In the genomic region with DNA sequence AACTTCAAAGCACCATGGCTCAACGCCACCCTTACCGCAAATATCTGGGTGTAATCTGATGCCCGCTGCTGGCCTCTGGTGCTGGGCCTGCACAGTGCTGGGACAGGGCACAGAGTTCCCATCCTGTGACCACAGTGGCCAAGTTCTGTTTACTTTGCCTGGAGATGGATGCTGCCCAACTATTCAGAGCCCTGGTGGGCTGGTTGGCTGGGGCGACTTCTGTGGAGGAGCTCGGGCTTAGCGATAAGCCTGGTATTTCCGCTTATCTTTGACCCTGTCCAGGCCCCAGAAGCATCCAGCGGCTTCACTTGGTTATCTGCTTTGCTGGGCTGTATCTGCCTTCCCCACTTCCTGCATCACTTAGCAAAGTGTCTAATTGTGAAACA, we compare ENCODE assay signal across 9 mouse cellular contexts. TPM values are rescaled to one million over a fixed set of nuclear protein-coding genes. Genes with fewer than 3 reads are reported as not detected.
DNase-seq lines count a peak whose midpoint lies in the region; ATAC-seq and TF ChIP-seq lines count a peak whose summit lies in the region.
"Had no signal": no experiment of that assay in that cellular context is flagged by ENCODE, and none has a peak within 500 bp of the region (broad histone marks: within the 10 kb centered on the region; RNA-seq: fewer than 3 reads in every experiment).

No protein-coding gene starts in this region.

- no peaks in the 10 kb centered on the region for H3K36me3 ChIP-seq in kidney, adult 2 months (ENCODE audit: control insufficient read depth, insufficient read depth, low read length)
- H3K36me3 ChIP-seq in lung, embryonic 15.5 days: no peaks in the 10 kb centered on the region
- H3K36me3 ChIP-seq: neural tube, embryonic 12.5 days had no signal

- TF ChIP-seq CTCF in kidney, adult 2 months (conservative IDR thresholded peaks at IDR 0.05; ENCODE audit: insufficient read depth, insufficient read length, low read depth, low read length): no peak

- H3K4me1 ChIP-seq in kidney, adult 2 months (ENCODE audit: control insufficient read depth, insufficient read depth, low read length): peaks cover 5% of the 10 kb centered on the region
- H3K4me1 ChIP-seq in lung, embryonic 15.5 days: peaks cover 24% of the 10 kb centered on the region
- H3K4me1 ChIP-seq: neural tube, embryonic 12.5 days had no signal

- no peak for TF ChIP-seq POLR2A in kidney, adult 2 months (IDR thresholded peaks at IDR 0.05; ENCODE audit: low read depth, low read length)

- no peak overlapping the region for H3K4me3 ChIP-seq in kidney, adult 2 months (ENCODE audit: insufficient read depth, low read depth, low read length)
- H3K4me3 ChIP-seq in lung, embryonic 15.5 days: no peak overlapping the region
- H3K4me3 ChIP-seq: neural tube, embryonic 12.5 days had no signal

- H3K4me2 ChIP-seq in lung, embryonic 15.5 days: no peak overlapping the region
- H3K4me2 ChIP-seq: neural tube, embryonic 12.5 days had no signal

- H3K9me3 ChIP-seq in lung, embryonic 15.5 days: no peaks in the 10 kb centered on the region
- H3K9me3 ChIP-seq: neural tube, embryonic 12.5 days had no signal

- H3K27ac ChIP-seq in kidney, adult 2 months (ENCODE audit: insufficient read depth, low read depth, low read length): peak overlapping the region; percentile 18; the same call in 1 of the 2 replicates
- H3K27ac ChIP-seq in lung, embryonic 15.5 days: peak overlapping the region; percentile 92
- H3K27ac ChIP-seq: neural tube, embryonic 12.5 days had no signal

- DNase-seq in adrenal gland, adult 2 months: peak; percentile 30
- DNase-seq in adrenal gland, adult 18-20 months (ENCODE audit: low spot score in 2 of 2): no peak
- DNase-seq in gastrocnemius, postnatal 10 days: peak; percentile 19
- peak; percentile 58 for DNase-seq in kidney, adult 2 months
- DNase-seq in yolk sac, embryonic 10.5 days (ENCODE audit: low spot score): peak; percentile 87
- DNase-seq in right cerebral cortex, postnatal 4 days: no peak
- no peak for DNase-seq in cerebellum, adult 11-12 months

- no peak overlapping the region for H3K9ac ChIP-seq in lung, embryonic 15.5 days
- H3K9ac ChIP-seq: neural tube, embryonic 12.5 days had no signal

- ATAC-seq in lung, embryonic 15.5 days (ENCODE audit: borderline replicate concordance, extremely low read depth, low FRiP score, low TSS enrichment): peak; percentile 71

- no peaks in the 10 kb centered on the region for H3K27me3 ChIP-seq in kidney, adult 2 months (replicated peaks; ENCODE audit: control insufficient read depth, insufficient read depth, low read length)
- no peaks in the 10 kb centered on the region for H3K27me3 ChIP-seq in lung, embryonic 15.5 days
- H3K27me3 ChIP-seq: neural tube, embryonic 12.5 days had no signal

- 64% methylated on average over 8 of the region's 8 CpGs for whole genome bisulfite sequencing in kidney, adult 2 months
- 14% methylated on average over 8 of the region's 8 CpGs for WGBS in lung, embryonic 15.5 days

RNA-seq across cellular contexts. Expression of a gene that starts 5.3 kb away (rescaled TPM):
- under 1 TPM; 0.23 to 0.62 TPM for total RNA-seq in adrenal gland, adult 2 months (2021)
- 0.03 and 0.15 TPM in 2 replicates for polyA plus RNA-seq in adrenal gland, adult 2 months (2012; rRNA removed)
- total RNA-seq in adrenal gland, adult 18-20 months (2021): under 1 TPM; 0.45 to 0.70 TPM
- 1 to 10 TPM in 1 of 2 experiments, under 1 TPM in 1; 0.94 to 1.3 TPM for total RNA-seq in gastrocnemius, postnatal 10 days (2021)
- polyA plus RNA-seq in kidney, adult 2 months (2012; rRNA removed): 0.62 and 0.77 TPM in 2 replicates
- polyA plus RNA-seq in lung, embryonic 15.5 days (2015; fragmentation: Nextera tagmentation; extraction: Ambion mirVana): 4.6 and 7.3 TPM in 2 replicates

RNA-seq across cellular contexts. Expression of a gene that starts 51.8 kb away (rescaled TPM):
- 10 to 100 TPM; 20.4 to 46.6 TPM for total RNA-seq in adrenal gland, adult 2 months (2021)
- 1.8 and 3.2 TPM in 2 replicates for polyA plus RNA-seq in adrenal gland, adult 2 months (2012; rRNA removed)
- total RNA-seq in adrenal gland, adult 18-20 months (2021): 10 to 100 TPM; 16.8 to 34.1 TPM
- total RNA-seq in gastrocnemius, postnatal 10 days (2021): 10 to 100 TPM; 14.9 to 17.9 TPM
- polyA plus RNA-seq in kidney, adult 2 months (2012; rRNA removed): 4.2 and 6.9 TPM in 2 replicates
- polyA plus RNA-seq in lung, embryonic 15.5 days (2015; fragmentation: Nextera tagmentation; extraction: Ambion mirVana): 36.3 and 42.5 TPM in 2 replicates

Comparison
In these comparisons a context has a peak if more than half of its experiments do, and no peak if none do; other contexts are left out.
1. DNase-seq: peak in adrenal gland, adult 2 months (single experiment), gastrocnemius, postnatal 10 days (single experiment), kidney, adult 2 months (single experiment) and yolk sac, embryonic 10.5 days (single experiment); none in adrenal gland, adult 18-20 months (0 of 2), right cerebral cortex, postnatal 4 days (single experiment) and cerebellum, adult 11-12 months (single experiment).